Mouse (Mus musculus): Measurements from ENCODE around the gene Card14.

DNA sequence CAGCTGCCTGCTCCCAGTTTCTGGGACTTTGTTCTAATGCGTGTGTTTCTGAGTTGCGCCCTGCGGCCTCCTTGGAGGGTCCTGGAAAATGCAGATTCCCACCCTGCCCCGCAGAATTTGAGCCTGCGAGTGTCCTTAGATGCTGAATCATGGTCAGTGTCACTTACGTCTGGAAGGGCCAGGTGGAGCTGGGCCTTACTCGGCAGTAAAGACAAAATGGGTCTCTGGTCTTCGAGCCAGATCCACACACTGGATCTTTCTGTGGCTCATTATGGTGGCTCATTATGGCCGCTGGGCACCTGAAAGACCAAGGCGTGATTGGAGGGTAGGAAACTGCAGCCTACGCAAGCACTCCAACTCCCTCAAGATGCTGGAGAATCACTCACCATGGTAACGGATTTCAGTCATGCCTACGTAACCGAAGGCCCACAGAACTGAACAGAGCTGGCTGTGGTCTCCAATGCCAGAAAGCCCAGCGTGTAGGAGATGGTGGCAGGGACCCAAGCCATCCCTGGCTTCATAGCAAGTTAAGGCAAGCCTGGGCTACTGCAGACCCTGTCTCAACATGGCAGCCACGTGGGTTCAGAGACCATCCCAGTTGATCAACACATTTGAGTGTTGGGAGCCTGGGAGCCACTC, 38.9 kb upstream of the Card14 start:
- TF ChIP-seq CTCF (IDR thresholded peaks at IDR 0.05; ENCODE audit: borderline replicate concordance, insufficient read depth, low read length) (no peak), POLR2A (IDR thresholded peaks at IDR 0.05; ENCODE audit: low read depth, low read length) (no peak)

Data from embryonic fibroblast, embryonic 13.5 days (primary cell).